Mouse (Mus musculus): ENCODE measurements around the gene Doxl2.

DNA sequence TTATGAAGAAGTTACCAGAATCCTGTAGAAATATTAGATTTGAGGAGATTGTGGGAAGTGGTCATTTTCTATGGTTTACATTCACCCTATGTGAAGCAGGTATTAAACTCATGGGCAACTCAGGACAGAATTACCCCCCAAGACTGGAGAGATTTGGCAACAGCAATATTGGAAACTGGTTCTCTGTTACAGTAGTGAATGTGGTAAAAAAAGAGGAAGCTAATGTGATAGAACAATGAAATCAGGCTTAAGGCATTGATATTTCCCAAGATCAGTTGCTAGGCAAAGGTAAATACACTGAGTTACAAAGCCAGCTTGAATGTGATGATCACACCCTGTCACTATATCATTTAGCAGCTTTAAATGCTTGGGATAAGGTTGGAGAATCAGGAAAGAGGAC, 6.9 kb upstream of the Doxl2 start:
- TF ChIP-seq CTCF (IDR thresholded peaks at IDR 0.05; ENCODE audit: low read depth, low read length), result no peak
- no peak for TF ChIP-seq POLR2A (IDR thresholded peaks at IDR 0.05; ENCODE audit: borderline replicate concordance, low read depth, low read length)

Measured in bone marrow macrophage, adult 2 months (primary cell).